Mouse (Mus musculus) G1E (cell line): ENCODE results near the gene Cdkn2aipnl. TPM values are rescaled to one million over a fixed set of nuclear protein-coding genes. Genes with fewer than 3 reads are reported as not detected.

Experiments used
- ATAC-seq: 2 replicates; pipeline ENCODE4 v1.8.0; 2016; ENCODE audit warnings: mild to moderate bottlenecking; ENCODE audit not compliant: insufficient number of reproducible peaks, poor library complexity, low FRiP score, severe bottlenecking; ENCODE audit errors: extremely low read depth
- DNase-seq: peaks from one replicate; pipeline ENCODE4 v3.0.0; 2012; ENCODE audit warnings: low spot score
- H3K27me3 ChIP-seq: 2 replicates; pipeline ENCODE4 v1.6.1; 2012; ENCODE audit warnings: mild to moderate bottlenecking, low read length, inconsistent platforms; ENCODE audit not compliant: insufficient read depth
- H3K36me3 ChIP-seq: replicated peaks from 2 replicates; pipeline ENCODE3; 2012; ENCODE audit warnings: mild to moderate bottlenecking, inconsistent platforms
- H3K4me1 ChIP-seq: 2 replicates; pipeline ENCODE4 v1.6.1; 2012; ENCODE audit warnings: low read depth, low read length, inconsistent platforms, mixed read lengths; ENCODE audit not compliant: insufficient read depth
- H3K4me3 ChIP-seq: 2 replicates; pipeline ENCODE4 v1.5.1; 2012; ENCODE audit warnings: low read depth, mild to moderate bottlenecking, inconsistent platforms, low read length, moderate library complexity, mixed read lengths
- H3K9me3 ChIP-seq: replicated peaks from 2 replicates; pipeline ENCODE4 v1.6.1; 2012; ENCODE audit warnings: inconsistent platforms
- CTCF ChIP-seq: IDR thresholded peaks from 2 replicates; pipeline ENCODE4 v1.5.1; 2012; ENCODE audit warnings: low read depth, low read length, inconsistent platforms, mixed read lengths
- GATA1 ChIP-seq: IDR thresholded peaks from 2 replicates; pipeline ENCODE4 v1.6.1; 2012; ENCODE audit warnings: borderline replicate concordance, low read length, inconsistent platforms, mixed read lengths
- GATA2 ChIP-seq: IDR thresholded peaks from 2 replicates; pipeline ENCODE4 v1.6.1; 2012; ENCODE audit warnings: low read depth, low read length, inconsistent platforms, borderline replicate concordance
- POLR2AphosphoS5 ChIP-seq: IDR thresholded peaks from 2 replicates; pipeline ENCODE4 v1.6.1; 2012; ENCODE audit warnings: low read depth, low read length, inconsistent platforms; ENCODE audit not compliant: insufficient replicate concordance
- TAL1 ChIP-seq: conservative IDR thresholded peaks from 2 replicates; pipeline ENCODE4 v1.6.1; 2012; ENCODE audit warnings: low read depth, low read length, inconsistent platforms, mixed read lengths
- polyA plus RNA-seq: library from polyadenylated mRNA; stranded (reverse); fragments of >175 nt; gene quantifications from 2 replicates; pipeline ENCODE4 v1.2.3, GENCODE M21; 2012
- total RNA-seq, 2 experiments: library from RNA; stranded (forward) in 1 of 2; stranded (reverse) in 1 of 2; fragments of 200-1000 nt in 1 of 2; fragments of >200 nt in 1 of 2; fragmentation: Nextera tagmentation in 1 of 2; gene quantifications; 2 replicates each; pipeline ENCODE4 v1.2.3; 2014 to 2017

Gene Cdkn2aipnl
- total RNA-seq (2014; fragmentation: Nextera tagmentation), result 148 and 158 TPM in 2 replicates
- 81.5 and 86.8 TPM in 2 replicates for total RNA-seq (2017)
- 47.2 and 49.4 TPM in 2 replicates for polyA plus RNA-seq

- TF ChIP-seq POLR2AphosphoS5, result no peak
- TF ChIP-seq TAL1, result no peak
- TF ChIP-seq CTCF, result peak; percentile 60
- no peak for TF ChIP-seq GATA2
- no peak for TF ChIP-seq GATA1
- Histone ChIP-seq H3K9me3 (no peaks in the 10 kb centered on the region), H3K36me3 (peaks cover 41% of the 10 kb centered on the region), H3K4me3 (peak within 1 kb of the TSS; percentile 96), H3K4me1 (peaks cover 25% of the 10 kb centered on the region), H3K27me3 (peaks cover 12% of the 10 kb centered on the region)
- DNase-seq, result peak; percentile 79
- peak; percentile 85 for ATAC-seq
Measured at GRCm38 (mm10) chr11:51967443-51968401, at the start of gene Cdkn2aipnl. Gene Cdkn2aipnl (plus strand): TSS chr11:51967661.

GRCm38 (mm10) chr11:51917951-51918350, 49.5 kb upstream of the Cdkn2aipnl start:
- ATAC-seq (no peak), DNase-seq (no peak)
- no peaks in the 10 kb centered on the region for H3K36me3 ChIP-seq
- H3K4me1 ChIP-seq, result peaks cover 9% of the 10 kb centered on the region
- peaks cover 2% of the 10 kb centered on the region; the same call in 1 of the 2 replicates for H3K9me3 ChIP-seq
- peaks cover 15% of the 10 kb centered on the region for H3K27me3 ChIP-seq
- no peak overlapping the region for H3K4me3 ChIP-seq
- TF ChIP-seq POLR2AphosphoS5, result no peak
- TF ChIP-seq GATA1, result no peak

- H3K4me1 ChIP-seq, result peaks cover 9% of the 10 kb centered on the region
- no peak for TF ChIP-seq GATA1
- no peak for TF ChIP-seq POLR2AphosphoS5
- no peak for TF ChIP-seq GATA2
- no peak for TF ChIP-seq TAL1
- TF ChIP-seq CTCF, result no peak
- H3K9me3 ChIP-seq, result peaks cover 7% of the 10 kb centered on the region
- ATAC-seq, result no peak
- DNase-seq, result no peak
- no peaks in the 10 kb centered on the region for H3K36me3 ChIP-seq
- H3K4me3 ChIP-seq, result no peak overlapping the region
- peaks cover 18% of the 10 kb centered on the region for H3K27me3 ChIP-seq
Measured at GRCm38 (mm10) chr11:51918576-51918975, 48.9 kb upstream of the Cdkn2aipnl start.

- no peak for ATAC-seq
- TF ChIP-seq GATA2, result no peak
- TF ChIP-seq POLR2AphosphoS5, result no peak
- TF ChIP-seq CTCF, result no peak
- TF ChIP-seq GATA1, result no peak
- TF ChIP-seq TAL1, result no peak
- H3K4me3 ChIP-seq, result no peak overlapping the region
Measured at GRCm38 (mm10) chr11:51921355-51922125, 45.9 kb upstream of the Cdkn2aipnl start.

GRCm38 (mm10) chr11:51922421-51922841, 45.0 kb upstream of the Cdkn2aipnl start:
- peaks cover 14% of the 10 kb centered on the region for H3K27me3 ChIP-seq
- no peaks in the 10 kb centered on the region for H3K36me3 ChIP-seq
- DNase-seq (no peak), ATAC-seq (no peak)
- TF ChIP-seq TAL1 (no peak), POLR2AphosphoS5 (no peak), GATA1 (no peak), GATA2 (no peak), CTCF (no peak)
- H3K4me1 ChIP-seq, result peaks cover 4% of the 10 kb centered on the region
- peaks cover 7% of the 10 kb centered on the region for H3K9me3 ChIP-seq
- no peak overlapping the region for H3K4me3 ChIP-seq

More at GRCm38 (mm10) chr11:51921355-51922125, 45.9 kb upstream of the Cdkn2aipnl start:
- Histone ChIP-seq H3K27me3 (peaks cover 14% of the 10 kb centered on the region), H3K4me1 (peaks cover 9% of the 10 kb centered on the region), H3K9me3 (peaks cover 7% of the 10 kb centered on the region), H3K36me3 (no peaks in the 10 kb centered on the region)
- no peak for DNase-seq
